Mouse (Mus musculus) layer of hippocampus, postnatal 10 days (tissue): ENCODE results near the gene Agap3. TPM values are rescaled to one million over a fixed set of nuclear protein-coding genes. Genes with fewer than 3 reads are reported as not detected.

Source experiments
- DNase-seq, 2 experiments: peaks; one replicate each; pipeline ENCODE4 v3.0.0; 2021; ENCODE audit warnings: low spot score in 2 of 2
- total RNA-seq, 2 experiments: library from RNA; stranded (reverse); gene quantifications; 2 replicates each; pipeline ENCODE4 v1.2.3; 2021

Gene Agap3
- total RNA-seq, 2 experiments from 2014 or later = 511 to 516 TPM

DNA sequence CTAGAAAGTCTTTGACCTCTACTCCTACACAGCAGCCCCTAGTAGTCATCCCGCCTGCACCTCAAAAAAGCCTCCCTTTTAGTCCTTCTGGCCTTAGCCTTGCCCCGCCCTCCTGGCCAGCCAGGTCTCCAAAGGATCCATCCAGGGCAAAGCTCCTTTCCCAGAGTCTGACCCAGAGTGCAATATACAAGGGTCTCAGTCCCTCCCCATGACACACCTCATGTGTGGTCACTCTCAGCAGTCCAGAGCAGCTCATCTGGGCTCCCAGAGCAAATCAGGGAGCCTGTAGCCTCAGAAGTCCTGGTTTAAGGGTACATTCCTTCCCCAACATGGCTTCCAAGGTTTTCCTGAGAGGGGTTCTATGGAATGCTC lies 99.3 kb downstream of the Agap3 start:
- DNase-seq = no peak

Other genes with a start within 250 kb of the Agap3 start
- 10 to 100 TPM; 15.0 to 18.6 TPM for gene Kcnh2, start 100.6 kb upstream of the Agap3 start, total RNA-seq
- gene Nos3, start 87.4 kb upstream of the Agap3 start, total RNA-seq = 10 to 100 TPM; 10.1 to 11.8 TPM
- 1 to 10 TPM; 5.0 to 5.2 TPM for gene Atg9b, start 60.0 kb upstream of the Agap3 start, total RNA-seq
- 10 to 100 TPM; 40.0 to 53.1 TPM for gene Abcb8, start 58.5 kb upstream of the Agap3 start, total RNA-seq
- not detected for gene Asic3, start 38.8 kb upstream of the Agap3 start, total RNA-seq
- gene Cdk5, start 28.6 kb upstream of the Agap3 start, total RNA-seq = 100 to 1,000 TPM; 127 to 133 TPM
- gene Slc4a2, start 28.3 kb upstream of the Agap3 start, total RNA-seq = 10 to 100 TPM; 22.0 to 33.7 TPM
- 100 to 1,000 TPM in 1 of 2 experiments, 10 to 100 TPM in 1; 87.4 to 111 TPM for gene Fastk, start 6.9 kb upstream of the Agap3 start, total RNA-seq
- 10 to 100 TPM; 24.1 to 26.4 TPM for gene Tmub1, start 4.3 kb upstream of the Agap3 start, total RNA-seq
- gene Gbx1, start 75.0 kb downstream of the Agap3 start, total RNA-seq = not detected
- under 1 TPM; 0.38 to 0.41 TPM for gene Asb10, start 88.8 kb downstream of the Agap3 start, total RNA-seq
- gene 4931409K22Rik, start 104.6 kb downstream of the Agap3 start, total RNA-seq = not detected
- gene Abcf2, start 125.3 kb downstream of the Agap3 start, total RNA-seq = 10 to 100 TPM; 53.2 to 57.3 TPM
- 10 to 100 TPM; 54.6 to 64.1 TPM for gene Chpf2, start 134.6 kb downstream of the Agap3 start, total RNA-seq
- 100 to 1,000 TPM; 136 to 148 TPM for gene Smarcd3, start 172.2 kb downstream of the Agap3 start, total RNA-seq
- 10 to 100 TPM; 71.7 to 75.3 TPM for gene Nub1, start 233.4 kb downstream of the Agap3 start, total RNA-seq